Mouse (Mus musculus) left cerebral cortex, adult 2 months (tissue): ENCODE results near the gene Adgrv1. TPM values are rescaled to one million over a fixed set of nuclear protein-coding genes. Genes with fewer than 3 reads are reported as not detected.

Experiments
- DNase-seq, 2 experiments: peaks; one replicate each; pipeline ENCODE4 v3.0.0; 2021 to 2022; ENCODE audit warnings: low spot score in 2 of 2, mixed read lengths in 1 of 2; ENCODE audit errors: extremely low spot score in 1 of 2
- H3K27ac ChIP-seq: fragments of 200-600 bp; 2 replicates; pipeline ENCODE4 v1.8.1; 2022
- H3K4me3 ChIP-seq: fragments of 200-600 bp; 2 replicates; pipeline ENCODE4 v1.8.1; 2022
- CTCF ChIP-seq: fragments of 200-600 bp; IDR thresholded peaks from 2 replicates; pipeline ENCODE4 v1.8.1; 2022; ENCODE audit warnings: antibody characterized with exemption, mild to moderate bottlenecking, moderate library complexity
- intact Hi-C: fragments of 180-260 bp; cut with DNase I; formaldehyde crosslinking; loops from one replicate; pipeline ENCODE4 v1.15.1; 2025
- total RNA-seq, 2 experiments: library from RNA; stranded (reverse); gene quantifications; 2 replicates each; pipeline ENCODE4 v1.2.3; 2021

Gene Adgrv1
- total RNA-seq, 2 experiments from 2014 or later: 1.4 to 1.6 TPM

GRCm38 (mm10) chr13:81210516-81210915, 422.4 kb downstream of the Adgrv1 start:
- no peak for DNase-seq
- no peak overlapping the region for H3K4me3 ChIP-seq
- no peak for TF ChIP-seq CTCF
- intact Hi-C loops: loop anchor here (2.0 kb wide), 1 partner anchor 18 kb away; no protein-coding TSS in a partner anchor
- H3K27ac ChIP-seq: no peak overlapping the region

GRCm38 (mm10) chr13:81209815-81210214, 423.1 kb downstream of the Adgrv1 start:
- Histone ChIP-seq H3K27ac (no peak overlapping the region), H3K4me3 (no peak overlapping the region)
- DNase-seq: no peak
- intact Hi-C loops: loop anchor here (2.0 kb wide), 1 partner anchor 17 kb away; no protein-coding TSS in a partner anchor
- TF ChIP-seq CTCF: no peak

- Histone ChIP-seq H3K4me3 (no peak overlapping the region), H3K27ac (no peak overlapping the region)
- no peak for DNase-seq
- intact Hi-C loops: no loop called here
- TF ChIP-seq CTCF: no peak
Observed at GRCm38 (mm10) chr13:81208106-81208613, 424.8 kb downstream of the Adgrv1 start.

GRCm38 (mm10) chr13:81181966-81182908, 450.7 kb downstream of the Adgrv1 start:
- no peak overlapping the region for H3K27ac ChIP-seq
- DNase-seq: no peak
- no peak for TF ChIP-seq CTCF
- no peak overlapping the region for H3K4me3 ChIP-seq
- intact Hi-C loops: no loop called here

GRCm38 (mm10) chr13:81181459-81181858, 451.5 kb downstream of the Adgrv1 start:
- H3K27ac ChIP-seq: no peak overlapping the region
- no peak for DNase-seq
- TF ChIP-seq CTCF: no peak
- no peak overlapping the region for H3K4me3 ChIP-seq
- intact Hi-C loops: no loop called here

- no peak for DNase-seq
- TF ChIP-seq CTCF: no peak
- Histone ChIP-seq H3K27ac (no peak overlapping the region), H3K4me3 (no peak overlapping the region)
- intact Hi-C loops: no loop called here
Observed at GRCm38 (mm10) chr13:81176820-81177219, 456.1 kb downstream of the Adgrv1 start.

GRCm38 (mm10) chr13:81176071-81176470, 456.9 kb downstream of the Adgrv1 start:
- no peak for DNase-seq
- no peak overlapping the region for H3K27ac ChIP-seq
- intact Hi-C loops: no loop called here
- TF ChIP-seq CTCF: no peak
- H3K4me3 ChIP-seq: no peak overlapping the region

- Histone ChIP-seq H3K4me3 (no peak overlapping the region), H3K27ac (no peak overlapping the region)
- intact Hi-C loops: no loop called here
- TF ChIP-seq CTCF: no peak
- no peak for DNase-seq
Observed at GRCm38 (mm10) chr13:81171115-81171514, 461.8 kb downstream of the Adgrv1 start.

- TF ChIP-seq CTCF: no peak
- Histone ChIP-seq H3K4me3 (no peak overlapping the region), H3K27ac (no peak overlapping the region)
- intact Hi-C loops: no loop called here
- no peak for DNase-seq
Observed at GRCm38 (mm10) chr13:81167450-81167849, 465.5 kb downstream of the Adgrv1 start.

- Histone ChIP-seq H3K4me3 (no peak overlapping the region), H3K27ac (no peak overlapping the region)
- DNase-seq: no peak
- intact Hi-C loops: loop anchor here (10.0 kb wide), 1 partner anchor 215 kb away; no protein-coding TSS in a partner anchor
- no peak for TF ChIP-seq CTCF
Observed at GRCm38 (mm10) chr13:81159808-81160207, 473.1 kb downstream of the Adgrv1 start.

GRCm38 (mm10) chr13:81155322-81155721, 477.6 kb downstream of the Adgrv1 start:
- peak; percentile 73 for TF ChIP-seq CTCF
- intact Hi-C loops: loop anchor here (1.0 to 10.0 kb wide), 3 partner anchors 219 to 293 kb away; no protein-coding TSS in a partner anchor
- peak; percentile 25 to 37 for DNase-seq
- no peak overlapping the region for H3K4me3 ChIP-seq
- H3K27ac ChIP-seq: no peak overlapping the region

GRCm38 (mm10) chr13:81144434-81144833, 488.5 kb downstream of the Adgrv1 start:
- Histone ChIP-seq H3K27ac (no peak overlapping the region), H3K4me3 (no peak overlapping the region)
- DNase-seq: no peak
- no peak for TF ChIP-seq CTCF
- intact Hi-C loops: no loop called here
